Mouse (Mus musculus) erythroblast, embryonic 14.5 days (primary cell): Measurements from ENCODE around the gene Hist1h2ah.

Experiments used
- GATA1 ChIP-seq: IDR thresholded peaks from 2 replicates; pipeline ENCODE4 v1.6.1; 2012; ENCODE audit warnings: low read length, inconsistent platforms, mixed read lengths
- TAL1 ChIP-seq: IDR thresholded peaks from 3 replicates; pipeline ENCODE4 v1.6.1; 2012; ENCODE audit warnings: low read length, inconsistent platforms, mixed read lengths

DNA sequence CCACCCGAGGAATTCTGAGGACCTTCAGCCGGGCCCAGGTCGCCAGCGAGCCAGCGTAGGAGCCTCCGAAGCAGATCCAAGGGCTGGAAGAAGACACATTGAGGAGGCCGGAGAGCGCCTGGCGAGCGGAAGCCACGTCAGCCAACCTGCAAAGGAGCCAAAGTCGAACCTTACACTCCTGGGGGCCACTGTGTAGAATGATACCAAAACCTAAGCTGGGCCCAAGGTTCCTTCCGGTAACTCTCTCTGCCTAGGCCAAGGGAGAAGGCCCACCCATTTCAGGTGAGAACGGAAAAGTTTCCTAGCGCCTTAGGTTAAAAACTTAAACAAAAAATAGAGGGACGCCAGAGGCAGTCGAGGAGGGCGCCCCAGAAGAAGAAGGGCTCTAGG lies 28.3 kb downstream of the Hist1h2ah start:
- TF ChIP-seq GATA1 (no peak), TAL1 (no peak)
